Mouse (Mus musculus): ENCODE measurements around the gene Fermt3. TPM values are rescaled to one million over a fixed set of nuclear protein-coding genes. Genes with fewer than 3 reads are reported as not detected.
A peak's percentile ranks its signal among the peaks of the same experiment; 100 is the strongest.
"Not testable (repeated sequence)": the region's sequence is repeated elsewhere in the genome, so short reads cannot be mapped to it uniquely, and the experiment has no call there.

Gene Fermt3
- polyA plus RNA-seq, 1 experiment from 2014 or later: 5.2 TPM

DNA sequence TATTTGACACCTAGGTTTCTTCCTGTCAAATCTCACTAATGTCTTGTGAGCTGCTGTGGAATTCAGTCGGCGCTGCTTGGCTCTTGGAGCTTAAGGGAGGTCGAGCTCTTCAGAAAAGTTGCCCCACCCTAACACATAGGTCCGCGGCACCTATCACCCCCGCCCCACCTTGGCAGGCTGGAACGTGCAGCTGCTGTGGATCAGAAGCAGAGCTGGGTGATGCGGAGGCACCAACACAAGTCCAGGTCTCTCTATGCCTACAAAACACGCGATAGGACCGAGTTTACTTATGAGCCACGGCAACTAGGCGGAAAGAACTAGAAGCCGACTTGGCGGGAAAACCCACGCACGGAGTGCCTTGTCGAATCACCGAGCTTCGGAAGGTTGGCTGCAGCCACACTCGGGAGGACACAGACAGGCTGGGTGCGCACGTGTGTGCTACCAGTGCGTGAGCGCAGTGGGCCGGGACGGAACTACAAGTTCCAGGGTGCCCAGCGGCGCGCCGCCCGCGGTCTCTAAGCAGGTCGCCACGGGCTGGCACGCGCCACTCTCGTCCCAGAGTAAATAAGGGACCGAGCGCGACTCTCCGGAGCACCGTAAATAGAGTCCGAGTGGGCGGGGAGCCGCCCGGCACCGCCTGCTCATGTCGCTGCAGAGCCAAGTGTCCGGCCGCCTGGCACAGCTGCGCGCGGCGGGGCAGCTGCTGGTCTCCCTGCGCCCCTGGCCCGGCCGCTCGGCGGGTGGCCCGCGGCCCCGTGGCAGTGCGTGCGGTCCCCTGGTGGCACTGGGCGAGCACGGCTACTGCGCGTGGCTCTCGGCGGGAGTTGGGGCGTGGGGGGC is 37.2 kb upstream of the Fermt3 start, which contains the start of gene Macrod1:
Macrod1 (plus strand) TSS at position 563 of the 840 bp plus-strand sequence.
- WGBS: 1% methylated on average over 72 of the region's 72 CpGs
- Histone ChIP-seq H3K36me3 (replicated peaks) (no peaks in the 10 kb centered on the region), H3K4me1 (peaks cover 23% of the 10 kb centered on the region), H3K4me2 (peak within 1 kb of the TSS; percentile 99), H3K4me3 (peak within 1 kb of the TSS; percentile 60), H3K27me3 (replicated peaks) (peaks cover 17% of the 10 kb centered on the region), H3K27ac (no peak within 1 kb of the TSS), H3K9me3 (no peaks in the 10 kb centered on the region), H3K9ac (peak within 1 kb of the TSS; percentile 50)
- ATAC-seq (replicated peaks): peak; percentile 91

DNA sequence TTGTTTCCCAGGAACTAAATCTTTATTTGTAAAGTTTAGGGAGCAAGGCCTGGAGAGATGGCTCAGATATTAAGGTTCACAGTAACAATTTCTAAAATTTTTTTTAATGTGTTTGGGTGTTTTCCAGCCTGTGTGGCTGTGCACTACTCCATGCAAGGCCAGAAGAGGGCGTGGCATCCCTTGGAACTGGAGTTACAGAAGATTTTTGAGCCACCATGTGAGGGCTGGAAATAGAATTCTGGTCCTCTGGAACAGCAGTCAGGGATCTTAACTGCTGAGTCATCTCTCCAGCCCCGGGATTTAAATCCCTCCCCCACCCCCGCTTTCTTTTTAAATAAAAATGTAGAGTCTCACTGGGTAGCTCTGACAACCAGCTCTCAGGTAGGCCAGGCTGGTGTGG is 35.9 kb upstream of the Fermt3 start:
- no peak overlapping the region for H3K27ac ChIP-seq
- H3K4me2 ChIP-seq: no peak overlapping the region
- H3K9ac ChIP-seq: no peak overlapping the region
- ATAC-seq (replicated peaks): no peak
- H3K4me1 ChIP-seq: peaks cover 23% of the 10 kb centered on the region
- WGBS: 43% methylated on average over 3 of the region's 3 CpGs
- peaks cover 17% of the 10 kb centered on the region for H3K27me3 ChIP-seq (replicated peaks)
- no peaks in the 10 kb centered on the region for H3K9me3 ChIP-seq
- H3K4me3 ChIP-seq: no peak overlapping the region
- H3K36me3 ChIP-seq (replicated peaks): no peaks in the 10 kb centered on the region

DNA sequence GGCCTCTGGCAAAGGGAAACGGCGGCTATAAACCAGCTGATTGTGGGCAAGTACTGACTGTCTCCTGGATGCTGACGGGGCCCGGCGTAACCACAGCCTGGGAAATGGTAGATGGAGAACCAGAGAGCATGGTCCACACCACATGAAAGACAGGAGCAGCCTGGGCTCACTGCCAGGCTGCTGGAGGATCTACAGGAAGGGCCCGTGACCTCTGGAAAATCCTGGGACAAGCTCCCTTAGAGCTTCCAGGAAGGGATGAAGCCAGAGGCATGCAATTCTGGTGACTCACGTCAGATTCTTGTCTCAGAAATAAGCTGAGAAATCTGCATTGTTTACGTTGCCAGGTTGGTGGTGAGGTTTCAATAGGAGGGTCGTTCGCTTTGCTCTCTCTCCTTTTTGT is 35.5 kb upstream of the Fermt3 start:
- 69% methylated on average over 10 of the region's 10 CpGs for WGBS
- H3K27me3 ChIP-seq (replicated peaks): peaks cover 17% of the 10 kb centered on the region

DNA sequence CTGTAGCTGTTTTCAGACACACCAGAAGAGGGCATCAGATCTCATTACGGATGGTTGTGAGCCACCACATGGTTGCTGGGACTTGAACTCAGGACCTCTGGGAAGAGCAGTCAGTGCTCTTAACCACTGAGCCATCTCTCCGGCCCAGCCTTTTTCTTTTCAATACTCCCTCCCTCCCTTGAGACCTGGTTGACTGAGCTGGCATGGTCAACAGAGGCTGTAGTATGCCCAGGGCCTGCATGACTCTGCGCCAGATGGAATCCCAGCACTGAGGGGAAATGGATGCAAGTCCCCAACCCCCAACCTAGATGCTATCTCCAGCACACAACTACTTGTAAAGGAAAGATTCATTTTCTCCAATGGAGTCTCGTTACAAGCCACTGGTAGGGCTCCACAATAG is 34.1 kb upstream of the Fermt3 start:
- not testable (repeated sequence) for H3K9me3 ChIP-seq; H3K9ac ChIP-seq; H3K36me3 ChIP-seq (replicated peaks); H3K4me2 ChIP-seq; H3K27ac ChIP-seq; H3K4me3 ChIP-seq; ATAC-seq (replicated peaks)
- Histone ChIP-seq H3K4me1 (peaks cover 22% of the 10 kb centered on the region), H3K27me3 (replicated peaks) (peaks cover 14% of the 10 kb centered on the region)
- WGBS: 77% methylated on average over 4 of the region's 4 CpGs

More for the DNA sequence above, 35.5 kb upstream of the Fermt3 start:
- Histone ChIP-seq H3K4me1 (peaks cover 23% of the 10 kb centered on the region), H3K27ac (no peak overlapping the region), H3K4me2 (no peak overlapping the region), H3K4me3 (no peak overlapping the region), H3K9me3 (no peaks in the 10 kb centered on the region), H3K36me3 (replicated peaks) (no peaks in the 10 kb centered on the region), H3K9ac (no peak overlapping the region)
- ATAC-seq (replicated peaks): no peak

DNA sequence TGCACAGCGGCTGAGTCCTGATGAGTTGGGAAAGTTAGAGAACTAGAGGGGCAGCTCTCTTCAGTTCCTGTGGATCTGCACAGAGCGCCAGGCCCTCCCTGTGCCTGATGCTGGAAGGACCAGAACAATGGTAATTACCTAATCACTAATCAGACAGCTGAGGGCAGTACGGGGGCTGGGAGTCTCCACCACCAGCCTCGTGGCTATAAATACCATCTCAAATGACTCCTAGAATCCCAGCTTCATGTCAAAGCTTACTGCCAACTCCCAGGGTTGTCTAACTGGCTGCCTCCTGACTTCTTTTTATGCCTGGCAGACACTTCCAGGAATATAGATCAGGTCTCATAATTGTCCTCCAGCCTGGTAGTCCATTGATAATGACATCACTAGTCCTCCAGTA is 25.4 kb upstream of the Fermt3 start:
- Histone ChIP-seq H3K9ac (no peak overlapping the region), H3K9me3 (no peaks in the 10 kb centered on the region), H3K27me3 (replicated peaks) (no peaks in the 10 kb centered on the region), H3K27ac (no peak overlapping the region), H3K36me3 (replicated peaks) (no peaks in the 10 kb centered on the region), H3K4me3 (no peak overlapping the region), H3K4me1 (peaks cover 5% of the 10 kb centered on the region), H3K4me2 (no peak overlapping the region)
- ATAC-seq (replicated peaks): no peak
- WGBS: 49% methylated on average over 4 of the region's 4 CpGs

DNA sequence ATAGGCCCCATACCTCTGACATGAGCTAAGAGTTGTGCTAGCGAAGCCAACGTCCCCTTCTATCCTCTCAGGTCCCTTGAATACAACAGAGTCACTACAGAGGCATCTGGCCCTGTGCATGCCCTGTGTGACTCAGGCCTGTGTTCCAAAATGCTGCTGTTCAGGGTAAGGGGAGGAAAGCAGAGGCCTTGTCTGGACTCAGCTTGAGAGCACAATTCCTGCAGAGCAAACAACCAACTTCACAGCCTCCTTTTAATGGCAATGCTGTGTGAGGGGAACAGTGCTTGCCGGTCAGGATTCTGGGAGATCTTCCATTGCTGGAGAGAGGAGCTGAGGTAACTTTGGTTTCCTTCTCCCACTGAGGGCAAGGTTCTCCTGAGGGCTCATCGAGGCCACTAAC is 25.0 kb upstream of the Fermt3 start:
- no peak for ATAC-seq (replicated peaks)
- Histone ChIP-seq H3K4me3 (no peak overlapping the region), H3K27me3 (replicated peaks) (no peaks in the 10 kb centered on the region), H3K4me2 (no peak overlapping the region), H3K4me1 (peaks cover 5% of the 10 kb centered on the region), H3K9me3 (no peaks in the 10 kb centered on the region), H3K36me3 (replicated peaks) (no peaks in the 10 kb centered on the region), H3K9ac (no peak overlapping the region), H3K27ac (no peak overlapping the region)
- 65% methylated on average over 4 of the region's 4 CpGs for WGBS

DNA sequence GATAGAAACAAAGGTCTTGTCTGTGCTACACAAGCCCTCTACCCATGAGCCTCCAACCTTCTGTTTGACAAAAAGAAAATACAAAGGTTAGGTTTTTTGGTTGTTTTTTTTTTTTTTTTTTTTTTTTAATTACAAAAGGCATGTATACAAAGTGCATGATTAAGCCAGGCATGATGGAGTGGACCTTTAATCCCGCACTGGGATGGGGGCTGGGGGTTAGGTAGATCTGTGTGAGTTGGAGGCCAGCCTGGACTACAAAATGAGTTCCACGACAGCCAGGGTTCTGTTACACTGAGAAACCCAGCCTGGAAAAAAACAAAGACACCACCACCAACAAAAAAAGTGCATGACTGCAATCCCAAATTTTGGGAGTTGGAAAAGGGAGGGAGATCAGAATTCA is 21.9 kb upstream of the Fermt3 start:
- peak overlapping the region; percentile 54; the same call in 1 of the 2 replicates for H3K4me3 ChIP-seq
- no peaks in the 10 kb centered on the region for H3K27me3 ChIP-seq (replicated peaks)
- H3K4me1 ChIP-seq: peaks cover 30% of the 10 kb centered on the region
- no peak overlapping the region for H3K4me2 ChIP-seq
- peak overlapping the region; percentile 91 for H3K27ac ChIP-seq
- 84% methylated on average over 2 of the region's 2 CpGs for WGBS
- H3K36me3 ChIP-seq (replicated peaks): no peaks in the 10 kb centered on the region
- no peaks in the 10 kb centered on the region for H3K9me3 ChIP-seq
- no peak for ATAC-seq (replicated peaks)
- no peak overlapping the region for H3K9ac ChIP-seq

DNA sequence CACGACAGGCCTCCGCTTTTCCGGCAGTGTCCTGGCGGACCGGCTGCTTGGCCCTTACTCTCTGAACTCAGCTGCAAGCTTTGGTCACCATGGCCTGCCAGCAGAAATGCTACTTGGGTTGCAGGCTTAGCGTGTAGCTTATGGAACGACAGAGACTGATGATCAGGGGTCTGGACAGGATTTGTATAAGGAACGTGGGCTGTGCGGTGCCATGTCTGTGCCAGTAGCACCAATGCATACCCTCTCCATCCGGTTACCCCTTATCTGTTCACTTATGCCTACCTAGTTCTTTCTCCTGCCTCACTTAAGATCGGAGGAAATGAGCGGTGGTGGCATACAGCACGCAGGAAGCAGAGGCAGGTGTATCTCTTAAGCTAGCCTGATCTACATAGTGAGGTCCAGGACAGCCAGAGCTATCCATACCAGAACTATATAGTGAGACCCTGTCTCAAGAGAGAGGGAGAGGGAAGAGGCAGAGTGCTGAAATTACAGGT is 21.4 kb upstream of the Fermt3 start:
- Histone ChIP-seq H3K36me3 (replicated peaks) (0 out of 2 replicates have a peak, but pooled peaks cover under 1% of the 10 kb centered on the region), H3K9ac (peak overlapping the region; percentile 70), H3K27ac (peak overlapping the region; percentile 91), H3K9me3 (no peaks in the 10 kb centered on the region), H3K4me2 (peak overlapping the region; percentile 69), H3K4me3 (peak overlapping the region; percentile 54), H3K27me3 (replicated peaks) (no peaks in the 10 kb centered on the region), H3K4me1 (peaks cover 30% of the 10 kb centered on the region)
- WGBS: 27% methylated on average over 13 of the region's 13 CpGs
- peak; percentile 7; the same call in 1 of the 2 replicates for ATAC-seq (replicated peaks)

DNA sequence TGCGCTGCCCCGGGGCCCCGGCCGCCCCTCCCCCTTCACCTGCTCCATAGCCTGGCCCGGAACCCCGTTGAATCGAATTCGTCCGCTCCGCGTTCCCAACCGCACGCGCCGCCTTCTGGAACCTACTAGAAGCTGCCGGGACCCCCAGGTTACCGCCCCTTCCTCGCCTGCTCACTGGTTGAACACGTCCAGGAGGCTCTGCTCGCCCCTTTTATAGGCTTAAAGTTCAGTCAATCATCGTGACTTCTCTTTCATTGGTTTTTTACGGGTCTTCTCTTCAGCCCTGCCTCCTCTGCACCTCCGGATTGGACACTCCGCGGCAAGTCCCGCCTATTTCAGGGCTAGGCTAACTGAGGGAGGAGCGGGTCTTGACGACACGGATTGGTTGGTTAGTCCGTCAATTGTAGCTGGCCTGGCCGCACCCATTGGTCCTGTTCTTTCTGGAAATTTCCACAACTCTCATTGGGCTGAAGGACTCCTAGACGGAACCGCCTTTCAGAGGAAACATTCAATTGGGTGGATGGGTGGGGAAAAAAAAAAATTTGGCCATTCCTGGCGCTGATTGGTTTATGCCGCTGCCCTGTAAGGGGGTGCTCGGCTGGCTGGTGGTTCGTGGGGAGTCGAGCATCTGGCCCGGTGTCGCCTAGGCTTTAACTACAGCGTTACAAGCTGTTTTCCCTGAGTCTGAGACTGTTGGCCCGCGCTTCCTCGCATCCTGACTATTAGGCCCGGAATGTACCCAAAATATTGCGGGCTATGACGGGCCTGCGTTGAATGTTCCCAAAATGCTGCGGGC is 20.8 kb upstream of the Fermt3 start, which contains the start of gene Stip1:
Stip1 (minus strand) TSS at position 127 of the 796 bp plus-strand sequence.
- Histone ChIP-seq H3K27ac (peak within 1 kb of the TSS; percentile 95), H3K4me2 (peak within 1 kb of the TSS; percentile 69), H3K27me3 (replicated peaks) (no peaks in the 10 kb centered on the region), H3K9me3 (no peaks in the 10 kb centered on the region), H3K4me1 (peaks cover 30% of the 10 kb centered on the region), H3K9ac (peak within 1 kb of the TSS; percentile 93), H3K4me3 (peak within 1 kb of the TSS; percentile 93), H3K36me3 (replicated peaks) (peaks cover 7% of the 10 kb centered on the region; the same call in 1 of the 2 replicates)
- under 1% methylated on average over 49 of the region's 49 CpGs for WGBS
- peak; percentile 99 for ATAC-seq (replicated peaks)

DNA sequence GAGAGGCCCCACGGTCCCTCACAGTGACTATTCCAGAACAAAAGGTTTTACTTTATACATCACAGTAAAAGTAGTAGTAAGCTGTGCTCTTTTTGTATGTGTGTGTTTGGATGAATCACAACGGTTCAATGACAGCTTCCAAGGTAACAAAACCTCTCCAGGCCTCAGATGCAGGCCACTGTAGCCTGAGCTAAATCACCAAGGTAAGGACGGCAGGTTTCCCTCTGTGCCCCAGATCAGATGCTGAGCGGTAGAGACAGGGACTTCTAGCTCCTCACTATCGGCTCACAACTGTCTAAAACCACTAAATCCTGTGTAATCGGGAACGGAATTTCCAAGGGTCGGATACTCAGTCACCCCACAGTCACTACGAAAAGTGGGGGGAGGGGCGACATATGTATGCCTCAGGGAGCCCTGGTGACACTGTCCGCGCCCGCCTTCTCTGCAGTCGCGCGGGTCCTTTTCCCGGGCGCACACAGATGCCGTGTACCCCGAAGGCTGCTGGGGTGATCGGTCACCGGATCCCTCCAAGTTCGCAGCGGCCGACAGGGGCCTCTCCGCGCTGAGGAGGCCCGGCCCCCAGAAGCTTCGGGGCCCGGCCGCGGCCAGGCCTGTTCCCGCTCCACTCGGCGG is 19.9 kb upstream of the Fermt3 start:
- H3K27ac ChIP-seq: peak overlapping the region; percentile 95
- peaks cover 30% of the 10 kb centered on the region for H3K4me1 ChIP-seq
- H3K9ac ChIP-seq: peak overlapping the region; percentile 93
- ATAC-seq (replicated peaks): peak; percentile 12
- 2% methylated on average over 35 of the region's 35 CpGs for WGBS
- H3K9me3 ChIP-seq: no peaks in the 10 kb centered on the region
- peaks cover 8% of the 10 kb centered on the region; the same call in 1 of the 2 replicates for H3K36me3 ChIP-seq (replicated peaks)
- peak overlapping the region; percentile 66 for H3K4me2 ChIP-seq
- no peaks in the 10 kb centered on the region for H3K27me3 ChIP-seq (replicated peaks)
- H3K4me3 ChIP-seq: peak overlapping the region; percentile 93

DNA sequence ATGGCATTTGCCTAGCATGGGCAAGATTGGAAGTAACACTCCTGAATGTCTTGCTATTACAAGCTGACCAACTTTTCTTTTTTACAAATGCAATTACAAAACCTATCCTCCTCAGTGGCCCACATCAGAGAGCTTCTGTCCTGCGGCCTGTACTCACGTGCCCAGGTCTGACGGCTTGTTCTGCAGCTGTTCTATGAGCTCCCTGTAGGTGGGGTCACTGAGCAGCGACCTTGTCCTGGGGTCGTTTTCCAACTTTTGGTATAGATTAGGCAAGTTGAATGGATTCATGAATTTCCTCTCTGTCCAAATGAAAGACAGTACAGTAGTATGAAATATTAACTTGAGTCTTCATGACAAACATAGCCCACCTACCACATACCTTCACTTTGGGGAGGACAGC is 14.7 kb upstream of the Fermt3 start:
- Histone ChIP-seq H3K4me3 (no peak overlapping the region), H3K9me3 (no peaks in the 10 kb centered on the region), H3K36me3 (replicated peaks) (peaks cover 53% of the 10 kb centered on the region), H3K9ac (no peak overlapping the region), H3K27me3 (replicated peaks) (no peaks in the 10 kb centered on the region), H3K4me1 (peaks cover 23% of the 10 kb centered on the region), H3K27ac (no peak overlapping the region), H3K4me2 (no peak overlapping the region)
- 93% methylated on average over 5 of the region's 5 CpGs for WGBS
- ATAC-seq (replicated peaks): no peak

DNA sequence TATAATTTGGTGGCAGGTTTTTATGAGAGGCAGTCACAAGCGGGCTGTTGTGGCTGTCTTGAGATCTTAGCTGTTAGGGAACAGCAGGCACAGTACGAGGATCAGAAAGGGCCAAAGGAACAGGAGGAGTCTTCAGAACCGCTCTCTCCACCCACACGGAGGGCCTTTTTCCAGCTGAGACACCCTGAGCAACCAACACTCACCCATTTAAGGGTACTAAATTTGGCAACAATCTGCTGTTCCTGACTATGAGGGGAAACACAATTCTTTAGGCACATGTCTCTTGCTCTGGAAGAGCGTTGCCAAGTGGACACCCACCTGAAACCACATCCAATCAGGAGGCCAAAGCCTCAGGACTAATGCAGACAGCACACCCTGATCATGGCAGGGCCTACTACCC is 10.3 kb upstream of the Fermt3 start:
- Histone ChIP-seq H3K9me3 (no peaks in the 10 kb centered on the region), H3K4me1 (no peaks in the 10 kb centered on the region), H3K36me3 (replicated peaks) (peaks cover 81% of the 10 kb centered on the region), H3K4me3 (no peak overlapping the region), H3K9ac (no peak overlapping the region), H3K4me2 (no peak overlapping the region), H3K27me3 (replicated peaks) (no peaks in the 10 kb centered on the region), H3K27ac (no peak overlapping the region)
- WGBS: 95% methylated on average over 5 of the region's 5 CpGs
- ATAC-seq (replicated peaks): no peak

Measured in midbrain, embryonic 15.5 days (tissue).